Mouse (Mus musculus) midbrain, embryonic 13.5 days (tissue): ENCODE measurements around the gene Vmn1r194. TPM values are rescaled to one million over a fixed set of nuclear protein-coding genes. Genes with fewer than 3 reads are reported as not detected.
"Not testable (repeated sequence)": the region's sequence is repeated elsewhere in the genome, so short reads cannot be mapped to it uniquely, and the experiment has no call there.

Experiments used
- ATAC-seq: fragments of 200-750 bp; cut with Nextera tagmentation; 2 replicates; pipeline ENCODE4 v1.8.0; 2017; ENCODE audit warnings: mild to moderate bottlenecking, moderate TSS enrichment, moderate library complexity
- H3K27ac ChIP-seq: fragments of 300-500 bp; sonication (generic); 2 replicates; pipeline ENCODE4 v1.5.1; 2015; ENCODE audit warnings: inconsistent platforms, mild to moderate bottlenecking, moderate library complexity
- H3K27me3 ChIP-seq: fragments of 300-500 bp; sonication (generic); 2 replicates; pipeline ENCODE4 v1.6.1; 2015; ENCODE audit warnings: mild to moderate bottlenecking, inconsistent platforms
- H3K36me3 ChIP-seq: fragments of 300-500 bp; sonication (generic); 2 replicates; pipeline ENCODE4 v1.6.1; 2015; ENCODE audit warnings: mild to moderate bottlenecking, inconsistent platforms
- H3K4me1 ChIP-seq: fragments of 300-500 bp; sonication (generic); replicated peaks from 2 replicates; pipeline ENCODE4 v1.6.1; 2015; ENCODE audit warnings: inconsistent platforms
- H3K4me2 ChIP-seq: fragments of 300-500 bp; sonication (generic); replicated peaks from 2 replicates; pipeline ENCODE4 v1.6.1; 2015; ENCODE audit warnings: moderate library complexity, mild to moderate bottlenecking, inconsistent platforms
- H3K4me3 ChIP-seq: fragments of 300-500 bp; sonication (generic); replicated peaks from 2 replicates; pipeline ENCODE4 v1.5.1; 2015; ENCODE audit warnings: mild to moderate bottlenecking, inconsistent platforms
- H3K9ac ChIP-seq: fragments of 300-500 bp; sonication (generic); replicated peaks from 2 replicates; pipeline ENCODE4 v1.6.1; 2015; ENCODE audit warnings: mild to moderate bottlenecking, inconsistent platforms
- H3K9me3 ChIP-seq: fragments of 300-500 bp; sonication (generic); 2 replicates; pipeline ENCODE4 v1.6.1; 2016; ENCODE audit warnings: mild to moderate bottlenecking, inconsistent platforms
- WGBS: fragments of 180-500 bp; shearing (Covaris S2); methylation state at CpG from one replicate; pipeline ENCODE4 v1.1.7; 2015; 5-methylcytosine and 5-hydroxymethylcytosine counted together
- microRNA-seq: library from miRNA; unstranded; fragments of <30 nt; microRNA quantifications from one replicate; pipeline ENCODE4, GENCODE M21; 2016
- polyA plus RNA-seq: library from polyadenylated mRNA; unstranded; fragments of >200 nt; fragmentation: Nextera tagmentation; extraction: Ambion mirVana; gene quantifications from 2 replicates; pipeline ENCODE4 v1.2.1, GENCODE M21; 2015

Vmn1r194 gene
- not detected in 2 replicates for polyA plus RNA-seq

DNA sequence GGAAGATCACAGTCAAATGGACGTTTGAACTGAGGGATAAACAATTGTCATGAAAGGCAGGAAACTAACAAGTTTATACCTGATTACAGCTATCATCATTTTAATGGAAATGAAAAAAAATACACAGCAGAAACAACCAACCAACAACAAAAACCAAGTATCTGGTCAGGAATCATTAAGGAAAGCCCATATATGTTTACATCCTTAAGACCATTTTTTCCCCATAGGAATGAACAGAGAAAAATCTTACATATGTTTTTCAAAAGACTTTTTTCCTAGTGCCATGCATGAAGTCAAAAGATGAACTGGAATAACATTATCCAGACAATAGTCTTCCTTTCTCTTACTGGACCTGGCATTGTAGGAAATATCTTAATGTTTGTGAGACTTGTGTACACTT lies at the start of gene Vmn1r194:
Gene Vmn1r194, plus strand, starts transcription at position 301 of the 400 bp plus-strand sequence.
- H3K4me2 ChIP-seq: no peak within 1 kb of the TSS
- no peaks in the 10 kb centered on the region for H3K4me1 ChIP-seq
- H3K4me3 ChIP-seq: no peak within 1 kb of the TSS
- no peak for ATAC-seq
- H3K9ac ChIP-seq: no peak within 1 kb of the TSS
- no peak within 1 kb of the TSS for H3K27ac ChIP-seq
- no peaks in the 10 kb centered on the region for H3K9me3 ChIP-seq
- 67% methylated on average over 1 of the region's 1 CpGs for WGBS
- no peaks in the 10 kb centered on the region for H3K36me3 ChIP-seq
- H3K27me3 ChIP-seq: no peaks in the 10 kb centered on the region

- not testable (repeated sequence) for ATAC-seq, H3K27ac ChIP-seq, H3K9ac ChIP-seq, H3K36me3 ChIP-seq, H3K9me3 ChIP-seq, H3K4me3 ChIP-seq, H3K27me3 ChIP-seq, H3K4me1 ChIP-seq, H3K4me2 ChIP-seq
- 85% methylated on average over 1 of the region's 1 CpGs for WGBS
Observed at GRCm38 (mm10) chr13:22223060-22223459, 21.0 kb upstream of the Vmn1r194 start, which contains the start of gene Vmn1r193. Gene Vmn1r193, minus strand, starts transcription at chr13:22223160.

GRCm38 (mm10) chr13:22270222-22270621 lies 26.2 kb downstream of the Vmn1r194 start, which contains the start of gene Vmn1r195:
Gene Vmn1r195, plus strand, starts transcription at chr13:22270522.
- not testable (repeated sequence) for H3K4me2 ChIP-seq, H3K27ac ChIP-seq, H3K9ac ChIP-seq, H3K4me1 ChIP-seq, H3K36me3 ChIP-seq, H3K9me3 ChIP-seq, H3K4me3 ChIP-seq, ATAC-seq, H3K27me3 ChIP-seq
- WGBS: 93% methylated on average over 1 of the region's 1 CpGs

DNA sequence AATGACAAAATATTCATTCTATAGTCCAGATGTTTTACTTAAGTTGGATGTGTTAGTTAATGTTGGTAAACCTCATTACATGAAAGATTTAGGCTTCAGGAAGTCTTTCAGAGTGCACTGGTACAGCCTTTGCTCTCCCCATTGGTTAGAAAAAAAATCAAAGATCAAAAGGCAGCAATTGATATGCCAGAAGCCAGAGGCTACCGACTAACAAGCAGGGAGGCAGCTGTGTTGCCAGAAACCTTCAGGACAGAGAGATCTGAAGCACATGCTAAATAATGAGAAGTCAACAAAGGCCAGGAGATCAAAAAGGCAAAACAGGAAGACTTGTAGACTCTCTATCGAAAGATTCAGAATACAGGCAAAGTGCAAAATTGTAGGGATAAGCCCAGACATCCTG lies 27.7 kb downstream of the Vmn1r194 start:
- Histone ChIP-seq H3K4me3 (no peak overlapping the region), H3K9me3 (no peaks in the 10 kb centered on the region), H3K9ac (no peak overlapping the region), H3K4me1 (peaks cover 8% of the 10 kb centered on the region; the same call in 1 of the 2 replicates), H3K36me3 (no peaks in the 10 kb centered on the region), H3K4me2 (no peak overlapping the region), H3K27ac (no peak overlapping the region), H3K27me3 (no peaks in the 10 kb centered on the region)
- peak; percentile 85 for ATAC-seq
- 26% methylated on average over 2 of the region's 2 CpGs for WGBS

DNA sequence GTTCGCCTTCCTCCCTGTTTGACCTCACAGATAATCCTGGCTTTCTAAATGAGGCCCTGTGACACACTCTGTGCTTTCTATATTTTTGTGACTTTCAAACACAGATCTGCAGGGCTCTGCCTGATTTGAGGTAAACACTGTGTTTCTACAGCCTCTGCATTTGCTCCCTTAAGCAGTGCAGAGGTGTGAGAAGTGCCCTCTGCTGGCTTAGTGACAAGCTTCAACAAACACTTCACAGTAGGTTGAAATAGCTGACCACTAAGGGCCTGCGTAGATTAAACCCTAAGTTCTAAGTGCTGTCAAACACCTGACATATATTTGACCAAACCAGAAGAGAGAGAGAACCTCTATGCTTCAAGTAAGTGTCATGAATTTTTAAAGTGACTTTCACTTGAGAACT lies 40.6 kb downstream of the Vmn1r194 start:
- H3K36me3 ChIP-seq: no peaks in the 10 kb centered on the region
- no peaks in the 10 kb centered on the region for H3K27me3 ChIP-seq
- no peak overlapping the region for H3K4me2 ChIP-seq
- WGBS: 75% methylated on average over 2 of the region's 2 CpGs
- ATAC-seq: no peak
- no peak overlapping the region for H3K9ac ChIP-seq
- no peak overlapping the region for H3K4me3 ChIP-seq
- H3K27ac ChIP-seq: no peak overlapping the region
- no peaks in the 10 kb centered on the region for H3K4me1 ChIP-seq
- no peaks in the 10 kb centered on the region for H3K9me3 ChIP-seq

GRCm38 (mm10) chr13:22289620-22290019 lies 45.6 kb downstream of the Vmn1r194 start, which contains the start of gene Vmn1r196:
Gene Vmn1r196, plus strand, starts transcription at chr13:22289920.
- Histone ChIP-seq H3K4me1 (no peaks in the 10 kb centered on the region), H3K9ac (no peak within 1 kb of the TSS), H3K4me3 (no peak within 1 kb of the TSS), H3K4me2 (no peak within 1 kb of the TSS), H3K9me3 (no peaks in the 10 kb centered on the region), H3K27ac (no peak within 1 kb of the TSS), H3K27me3 (no peaks in the 10 kb centered on the region), H3K36me3 (no peaks in the 10 kb centered on the region)
- 71% methylated on average over 2 of the region's 2 CpGs for WGBS
- no peak for ATAC-seq

Small RNA genes lying within 50 kb of the gene (microRNA-seq; reads per million reads assigned to microRNA genes)
- not detected for gene Gm23282
- not detected for gene Gm25084

Other genes with a start within 250 kb of the Vmn1r194 start
- gene Prss16, start 234.5 kb upstream of the Vmn1r194 start, polyA plus RNA-seq: not detected in 2 replicates
- 6.2 TPM in 1 of 2 replicates, not detected in the other for gene Hist1h2ah, start 208.6 kb upstream of the Vmn1r194 start, polyA plus RNA-seq
- 4.0 and 5.5 TPM in 2 replicates for gene Hist1h2bk, start 208.3 kb upstream of the Vmn1r194 start, polyA plus RNA-seq
- gene Hist1h4i, start 202.9 kb upstream of the Vmn1r194 start, polyA plus RNA-seq: 18.1 and 20.1 TPM in 2 replicates
- gene Hist1h2ag, start 201.3 kb upstream of the Vmn1r194 start, polyA plus RNA-seq: 17.7 and 21.2 TPM in 2 replicates
- 7.6 and 8.3 TPM in 2 replicates for gene Hist1h2bj, start 201.0 kb upstream of the Vmn1r194 start, polyA plus RNA-seq
- gene Vmn1r188, start 159.8 kb upstream of the Vmn1r194 start, polyA plus RNA-seq: not detected in 2 replicates
- not detected in 2 replicates for gene Vmn1r189, start 138.4 kb upstream of the Vmn1r194 start, polyA plus RNA-seq
- not detected in 2 replicates for gene Vmn1r191, start 60.2 kb upstream of the Vmn1r194 start, polyA plus RNA-seq
- not detected in 2 replicates for gene Vmn1r192, start 53.1 kb upstream of the Vmn1r194 start, polyA plus RNA-seq
- gene Vmn1r193, start 21.1 kb upstream of the Vmn1r194 start, polyA plus RNA-seq: not detected in 2 replicates
- gene Vmn1r195, start 26.3 kb downstream of the Vmn1r194 start, polyA plus RNA-seq: not detected in 2 replicates
- gene Vmn1r196, start 45.7 kb downstream of the Vmn1r194 start, polyA plus RNA-seq: not detected in 2 replicates
- gene Vmn1r197, start 80.4 kb downstream of the Vmn1r194 start, polyA plus RNA-seq: not detected in 2 replicates
- gene Vmn1r198, start 106.1 kb downstream of the Vmn1r194 start, polyA plus RNA-seq: not detected in 2 replicates
- not detected in 2 replicates for gene Vmn1r199, start 135.6 kb downstream of the Vmn1r194 start, polyA plus RNA-seq
- gene Vmn1r200, start 146.2 kb downstream of the Vmn1r194 start, polyA plus RNA-seq: 0.05 TPM in 1 of 2 replicates, not detected in the other
- not detected in 2 replicates for gene Vmn1r201, start 227.7 kb downstream of the Vmn1r194 start, polyA plus RNA-seq